7 mouse cellular contexts compared by ENCODE assay signal in genomic region chr2:69585191-69585885, GRCm38 (mm10). TPM values are rescaled to one million over a fixed set of nuclear protein-coding genes. Genes with fewer than 3 reads are reported as not detected.
DNase-seq lines count a peak whose midpoint lies in the region; ATAC-seq and TF ChIP-seq lines count a peak whose summit lies in the region.

No protein-coding gene starts in this region.

- ATAC-seq in liver, embryonic 11.5 days (replicated peaks; ENCODE audit: low FRiP score), result no peak; the same call in 1 of the 2 replicates
- no peak for ATAC-seq in heart, embryonic 13.5 days (ENCODE audit: extremely low read depth, insufficient number of reproducible peaks, low FRiP score, low TSS enrichment)
- ATAC-seq in liver, embryonic 15.5 days (ENCODE audit: insufficient read depth), result no peak

- 1% methylated on average over 58 of the region's 61 CpGs for WGBS in liver, embryonic 11.5 days
- WGBS in heart, embryonic 13.5 days, result 1% methylated on average over 61 of the region's 61 CpGs
- WGBS in liver, embryonic 15.5 days (ENCODE audit: insufficient replicate concordance), result under 1% methylated on average over 61 of the region's 61 CpGs
- WGBS in small intestine, adult 2 months, result 1% methylated on average over 61 of the region's 61 CpGs

- peaks cover 72% of the 10 kb centered on the region for H3K27me3 ChIP-seq in liver, embryonic 11.5 days (replicated peaks; ENCODE audit: control insufficient read depth, insufficient read depth, low read length)
- peaks cover 70% of the 10 kb centered on the region for H3K27me3 ChIP-seq in heart, embryonic 13.5 days (replicated peaks)
- H3K27me3 ChIP-seq in liver, embryonic 15.5 days, result peaks cover 89% of the 10 kb centered on the region
- peaks cover 45% of the 10 kb centered on the region for H3K27me3 ChIP-seq in small intestine, adult 2 months (ENCODE audit: control insufficient read depth, insufficient read depth, low read length)

- H3K4me1 ChIP-seq in liver, embryonic 11.5 days (replicated peaks; ENCODE audit: control insufficient read depth, insufficient read depth, low read length), result peaks cover 4% of the 10 kb centered on the region
- peaks cover 36% of the 10 kb centered on the region for H3K4me1 ChIP-seq in heart, embryonic 13.5 days
- H3K4me1 ChIP-seq in liver, embryonic 15.5 days (replicated peaks), result 0 out of 2 replicates have a peak, but pooled peaks cover 12% of the 10 kb centered on the region
- peaks cover 12% of the 10 kb centered on the region; the same call in 1 of the 2 replicates for H3K4me1 ChIP-seq in small intestine, adult 2 months (ENCODE audit: control insufficient read depth, insufficient read depth, insufficient read length, low read length)

- H3K9ac ChIP-seq in liver, embryonic 11.5 days (ENCODE audit: low read depth, low read length), result no peak overlapping the region
- peak overlapping the region; percentile 75 for H3K9ac ChIP-seq in heart, embryonic 13.5 days
- H3K9ac ChIP-seq in liver, embryonic 15.5 days, result no peak overlapping the region

- DNase-seq in liver, embryonic 11.5 days (ENCODE audit: low spot score), result peak; percentile 57
- DNase-seq in liver, result no peak
- peak; percentile 68 for DNase-seq in embryo, embryonic 10.5 days (ENCODE audit: low spot score)
- no peak for DNase-seq in frontal cortex, postnatal 25 days (ENCODE audit: low spot score in 2 of 2)

- H3K36me3 ChIP-seq in liver, embryonic 11.5 days (ENCODE audit: control insufficient read depth, insufficient read depth, low read length), result no peaks in the 10 kb centered on the region
- no peaks in the 10 kb centered on the region for H3K36me3 ChIP-seq in heart, embryonic 13.5 days
- no peaks in the 10 kb centered on the region for H3K36me3 ChIP-seq in liver, embryonic 15.5 days (replicated peaks)
- no peaks in the 10 kb centered on the region for H3K36me3 ChIP-seq in small intestine, adult 2 months (ENCODE audit: control insufficient read depth, insufficient read depth, low read length)

- TF ChIP-seq POLR2A in small intestine, adult 2 months (IDR thresholded peaks at IDR 0.05; ENCODE audit: low read depth, low read length), result no peak

- H3K4me2 ChIP-seq in liver, embryonic 11.5 days, result peak overlapping the region; percentile 89
- H3K4me2 ChIP-seq in heart, embryonic 13.5 days, result peak overlapping the region; percentile 99
- H3K4me2 ChIP-seq in liver, embryonic 15.5 days, result peak overlapping the region; percentile 71

- H3K4me3 ChIP-seq in liver, embryonic 11.5 days (ENCODE audit: low read depth, low read length), result peak overlapping the region; percentile 58
- peak overlapping the region; percentile 73 for H3K4me3 ChIP-seq in heart, embryonic 13.5 days
- H3K4me3 ChIP-seq in liver, embryonic 15.5 days (replicated peaks), result peak overlapping the region; percentile 49
- H3K4me3 ChIP-seq in small intestine, adult 2 months (ENCODE audit: low read depth, low read length), result peak overlapping the region; percentile 46

- H3K27ac ChIP-seq in liver, embryonic 11.5 days (ENCODE audit: low read depth, low read length), result no peak overlapping the region
- H3K27ac ChIP-seq in heart, embryonic 13.5 days (replicated peaks), result no peak overlapping the region
- no peak overlapping the region for H3K27ac ChIP-seq in liver, embryonic 15.5 days (replicated peaks)
- no peak overlapping the region for H3K27ac ChIP-seq in small intestine, adult 2 months (ENCODE audit: insufficient read depth, low read depth, low read length)

- TF ChIP-seq CTCF in small intestine, adult 2 months (IDR thresholded peaks at IDR 0.05; ENCODE audit: extremely low read depth, insufficient read length, insufficient replicate concordance, low read depth, low read length), result no peak

- no peaks in the 10 kb centered on the region for H3K9me3 ChIP-seq in liver, embryonic 11.5 days (ENCODE audit: control insufficient read depth, low read length)
- H3K9me3 ChIP-seq in heart, embryonic 13.5 days, result no peaks in the 10 kb centered on the region
- H3K9me3 ChIP-seq in liver, embryonic 15.5 days (replicated peaks), result no peaks in the 10 kb centered on the region

RNA-seq across cellular contexts. Expression of gene Lrp2, which starts 0.5 kb away (rescaled TPM):
- 0.22 and 0.29 TPM in 2 replicates for polyA plus RNA-seq in liver, embryonic 11.5 days (2014; fragmentation: Nextera tagmentation; extraction: Ambion mirVana)
- polyA plus RNA-seq in heart, embryonic 13.5 days (2015; fragmentation: Nextera tagmentation; extraction: Ambion mirVana), result 0.45 and 0.57 TPM in 2 replicates
- 0.05 and 0.12 TPM in 2 replicates for polyA plus RNA-seq in liver, embryonic 15.5 days (2015; fragmentation: Nextera tagmentation; extraction: Ambion mirVana)
- polyA plus RNA-seq in small intestine, adult 2 months (2012; rRNA removed), result 0.04 TPM in 1 of 2 replicates, not detected in the other

Comparison
In these comparisons a context has a peak if more than half of its experiments do, and no peak if none do; other contexts are left out.
1. DNase-seq: peak in liver, embryonic 11.5 days (single experiment) and embryo, embryonic 10.5 days (single experiment); none in liver (single experiment) and frontal cortex, postnatal 25 days (0 of 2).
2. Peak in every context shown above with its lines, with median percentiles within 50 percentile points of each other: H3K4me2 ChIP-seq and H3K4me3 ChIP-seq.